Mouse (Mus musculus) embryonic facial prominence, embryonic 12.5 days (tissue): ENCODE results near the gene Adgrf5. TPM values are rescaled to one million over a fixed set of nuclear protein-coding genes. Genes with fewer than 3 reads are reported as not detected.
"Not testable (repeated sequence)": the region's sequence is repeated elsewhere in the genome, so short reads cannot be mapped to it uniquely, and the experiment has no call there.

Experiments
- ATAC-seq: fragments of 200-750 bp; cut with Nextera tagmentation; 2 replicates; pipeline ENCODE4 v1.8.0; 2017; ENCODE audit not compliant: insufficient number of reproducible peaks, insufficient read depth, low FRiP score, low TSS enrichment
- H3K27ac ChIP-seq: fragments of 300-500 bp; sonication (generic); 2 replicates; pipeline ENCODE4 v1.5.1; 2016; ENCODE audit warnings: mild to moderate bottlenecking
- H3K27me3 ChIP-seq: fragments of 300-500 bp; sonication (generic); 2 replicates; pipeline ENCODE4 v1.6.1; 2016; ENCODE audit warnings: mild to moderate bottlenecking, moderate library complexity
- H3K36me3 ChIP-seq: fragments of 300-500 bp; sonication (generic); 2 replicates; pipeline ENCODE4 v1.6.1; 2016; ENCODE audit warnings: mild to moderate bottlenecking
- H3K4me1 ChIP-seq: fragments of 300-500 bp; sonication (generic); 2 replicates; pipeline ENCODE4 v1.6.1; 2016
- H3K4me2 ChIP-seq: fragments of 300-500 bp; sonication (generic); replicated peaks from 2 replicates; pipeline ENCODE4 v1.6.1; 2016; ENCODE audit warnings: mild to moderate bottlenecking, moderate library complexity
- H3K4me3 ChIP-seq: fragments of 300-500 bp; sonication (generic); 2 replicates; pipeline ENCODE4 v1.5.1; 2016; ENCODE audit warnings: mild to moderate bottlenecking
- H3K9ac ChIP-seq: fragments of 300-500 bp; sonication (generic); 2 replicates; pipeline ENCODE4 v1.6.1; 2016; ENCODE audit warnings: mild to moderate bottlenecking, moderate library complexity
- H3K9me3 ChIP-seq: fragments of 300-500 bp; sonication (generic); 2 replicates; pipeline ENCODE4 v1.6.1; 2016; ENCODE audit warnings: mild to moderate bottlenecking, moderate library complexity
- WGBS: fragments of 180-500 bp; shearing (Covaris S2); methylation state at CpG from one replicate; pipeline ENCODE4 v1.1.7; 2016; 5-methylcytosine and 5-hydroxymethylcytosine counted together
- polyA plus RNA-seq: library from polyadenylated mRNA; unstranded; fragments of >200 nt; fragmentation: Nextera tagmentation; extraction: Ambion mirVana; gene quantifications from 2 replicates; pipeline ENCODE4 v1.2.1, GENCODE M21; 2016

Gene Adgrf5
- 9.6 and 10.8 TPM in 2 replicates for polyA plus RNA-seq

DNA sequence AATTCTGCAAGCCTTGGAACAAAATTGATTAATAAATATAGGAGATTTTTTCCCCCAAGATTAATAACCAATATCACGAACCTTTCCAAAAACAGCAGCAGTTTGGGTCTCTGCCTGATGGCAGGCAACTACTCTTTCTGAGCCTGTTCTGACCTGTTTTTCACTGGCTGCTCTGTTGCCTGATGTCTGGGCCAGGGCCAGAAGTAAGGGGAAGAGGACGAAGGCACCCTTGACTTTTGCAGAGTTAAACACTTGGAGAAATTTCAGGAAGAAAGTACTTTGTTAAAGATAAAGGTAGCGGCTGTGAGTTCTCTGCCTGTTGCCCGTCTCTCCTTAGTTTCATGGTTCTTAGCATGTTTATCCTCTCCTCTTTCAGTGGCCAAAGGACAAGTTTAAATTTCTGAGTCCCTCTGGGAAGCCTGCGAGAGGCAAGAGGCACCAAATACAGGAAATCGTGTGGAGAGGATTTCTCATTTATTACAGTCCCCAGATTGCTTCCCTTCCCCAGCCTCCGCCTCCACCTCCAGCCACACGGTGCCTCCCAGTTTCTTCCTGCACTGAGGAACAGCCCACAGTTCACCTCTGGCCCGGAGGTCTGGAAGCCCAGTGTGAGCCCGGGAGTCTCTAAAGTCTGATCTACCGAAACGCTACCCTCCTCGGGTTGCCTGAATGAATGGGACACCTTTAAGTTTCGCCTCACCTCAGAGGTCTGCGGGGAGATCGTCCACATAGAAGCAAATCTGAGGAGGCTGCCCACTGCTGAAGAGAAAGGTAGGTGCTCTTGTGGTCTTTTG lies at the start of gene Adgrf5:
Adgrf5 (plus strand) TSS at position 626 of the 794 bp plus-strand sequence.
- H3K27ac ChIP-seq = no peak within 1 kb of the TSS
- no peaks in the 10 kb centered on the region for H3K36me3 ChIP-seq
- H3K27me3 ChIP-seq = no peaks in the 10 kb centered on the region
- H3K4me3 ChIP-seq = no peak within 1 kb of the TSS
- no peaks in the 10 kb centered on the region for H3K9me3 ChIP-seq
- WGBS = 50% methylated on average over 16 of the region's 16 CpGs
- H3K9ac ChIP-seq = no peak within 1 kb of the TSS
- no peak for ATAC-seq
- H3K4me1 ChIP-seq = peaks cover 11% of the 10 kb centered on the region; the same call in 1 of the 2 replicates
- no peak within 1 kb of the TSS for H3K4me2 ChIP-seq

DNA sequence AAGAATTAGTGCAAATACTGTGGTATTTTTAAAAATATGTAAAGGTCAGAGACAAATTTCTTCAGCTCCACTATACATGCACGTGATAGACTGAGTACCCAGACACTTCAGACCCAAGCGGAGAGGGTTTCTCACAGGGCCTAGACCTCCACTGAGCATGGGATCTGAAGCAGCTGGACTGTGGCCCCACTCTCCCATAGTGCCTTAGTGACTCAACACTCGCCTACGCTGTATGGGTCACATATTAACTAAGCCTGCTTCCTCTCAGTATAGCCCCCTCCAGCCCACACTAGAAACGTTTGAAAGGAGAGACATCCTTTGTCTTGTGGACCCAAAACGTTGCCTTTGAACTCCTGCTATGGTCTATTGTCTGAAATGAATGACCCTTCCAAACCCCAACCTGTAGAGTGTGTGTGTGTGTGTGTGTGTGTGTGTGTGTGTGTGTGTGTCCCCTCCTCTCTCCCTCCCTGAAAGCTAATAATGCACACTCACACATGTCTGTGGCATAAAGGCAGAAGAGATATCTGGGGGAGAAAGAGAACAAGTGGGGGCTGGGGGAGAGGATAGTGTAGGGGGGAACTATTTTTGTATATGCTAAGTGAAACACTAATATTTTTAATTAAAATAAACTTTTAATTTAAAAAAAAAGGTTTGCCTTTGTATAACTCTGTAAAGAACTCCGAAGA lies 34.1 kb upstream of the Adgrf5 start:
- 54% methylated on average over 7 of the region's 7 CpGs for WGBS
- ATAC-seq = no peak
- Histone ChIP-seq H3K27ac (no peak overlapping the region), H3K9ac (no peak overlapping the region), H3K4me1 (peaks cover 6% of the 10 kb centered on the region; the same call in 1 of the 2 replicates), H3K4me2 (peak overlapping the region; percentile 63), H3K4me3 (no peak overlapping the region), H3K36me3 (no peaks in the 10 kb centered on the region), H3K9me3 (0 out of 2 replicates have a peak, but pooled peaks cover 4% of the 10 kb centered on the region), H3K27me3 (no peaks in the 10 kb centered on the region)

DNA sequence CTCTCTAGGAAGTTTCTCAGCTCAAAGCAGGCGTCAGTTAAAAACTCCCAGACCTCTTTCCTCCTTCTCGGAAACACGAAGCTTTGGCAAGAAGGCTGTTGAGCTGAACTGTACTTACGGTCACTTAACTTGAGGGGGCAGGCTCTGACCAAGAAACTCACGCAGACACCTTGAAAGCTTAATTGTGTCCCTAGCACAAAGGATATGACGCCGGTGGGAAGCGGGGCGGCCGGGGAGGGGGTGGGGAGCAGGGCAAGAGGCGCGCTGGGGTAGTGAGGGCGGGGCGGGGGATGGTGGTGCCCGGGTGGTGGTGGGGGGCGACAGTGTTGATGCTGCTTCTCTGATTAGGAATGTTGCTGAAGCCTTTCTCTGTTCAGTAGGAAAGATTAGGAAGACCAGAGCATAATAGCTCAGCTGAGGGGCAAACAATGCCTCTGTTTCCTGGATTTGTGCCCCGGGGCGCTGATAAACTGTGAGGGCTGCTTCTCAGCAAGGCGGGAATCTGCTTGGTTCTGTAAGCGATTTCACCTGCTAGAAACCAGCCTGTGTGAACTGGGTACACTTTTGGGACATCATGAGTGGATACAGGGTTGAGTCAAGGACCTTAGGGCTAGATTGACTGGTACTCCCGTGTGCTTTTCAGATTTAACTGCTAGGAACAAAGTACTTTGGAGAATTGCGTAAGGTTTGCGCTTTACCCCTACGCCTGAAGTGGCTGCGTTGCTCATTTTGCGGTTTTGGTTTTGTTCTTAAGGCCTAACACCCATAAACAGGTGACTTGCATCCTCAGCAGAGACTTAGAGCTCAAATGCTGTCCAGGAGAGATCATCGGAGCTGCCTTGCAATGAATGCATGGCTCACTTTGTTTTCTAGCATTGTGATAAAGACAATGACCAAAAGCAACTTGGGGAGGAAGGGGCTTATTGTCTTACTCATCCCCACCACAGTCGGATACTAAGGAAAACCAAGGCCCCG lies 33.2 kb upstream of the Adgrf5 start:
- no peaks in the 10 kb centered on the region for H3K27me3 ChIP-seq
- WGBS = 12% methylated on average over 29 of the region's 29 CpGs
- ATAC-seq = 0 out of 2 replicates have a peak, but pooled peaks have one; percentile 77
- H3K4me1 ChIP-seq = peaks cover 8% of the 10 kb centered on the region; the same call in 1 of the 2 replicates
- H3K36me3 ChIP-seq = no peaks in the 10 kb centered on the region
- peak overlapping the region; percentile 34 for H3K4me3 ChIP-seq
- peak overlapping the region; percentile 38; the same call in 1 of the 2 replicates for H3K9ac ChIP-seq
- H3K27ac ChIP-seq = peak overlapping the region; percentile 57; the same call in 1 of the 2 replicates
- H3K9me3 ChIP-seq = 0 out of 2 replicates have a peak, but pooled peaks cover 4% of the 10 kb centered on the region
- peak overlapping the region; percentile 63 for H3K4me2 ChIP-seq

GRCm38 (mm10) chr17:43327810-43328209 lies 32.4 kb upstream of the Adgrf5 start:
- ATAC-seq = no peak
- H3K4me2 ChIP-seq = no peak overlapping the region
- H3K27me3 ChIP-seq = no peaks in the 10 kb centered on the region
- peaks cover 16% of the 10 kb centered on the region for H3K4me1 ChIP-seq
- WGBS = 77% methylated on average over 6 of the region's 6 CpGs
- no peak overlapping the region for H3K9ac ChIP-seq
- no peak overlapping the region for H3K4me3 ChIP-seq
- H3K27ac ChIP-seq = no peak overlapping the region
- 0 out of 2 replicates have a peak, but pooled peaks cover 4% of the 10 kb centered on the region for H3K9me3 ChIP-seq
- no peaks in the 10 kb centered on the region for H3K36me3 ChIP-seq

- ATAC-seq = no peak
- Histone ChIP-seq H3K9me3 (no peaks in the 10 kb centered on the region), H3K9ac (no peak overlapping the region), H3K4me3 (no peak overlapping the region), H3K27me3 (no peaks in the 10 kb centered on the region), H3K4me1 (peaks cover 17% of the 10 kb centered on the region), H3K36me3 (no peaks in the 10 kb centered on the region), H3K4me2 (no peak overlapping the region), H3K27ac (no peak overlapping the region)
- WGBS = 85% methylated on average over 4 of the region's 4 CpGs
Measured at GRCm38 (mm10) chr17:43329216-43329615, 31.0 kb upstream of the Adgrf5 start.

GRCm38 (mm10) chr17:43329761-43330183 lies 30.5 kb upstream of the Adgrf5 start:
- Histone ChIP-seq H3K4me3 (no peak overlapping the region), H3K9ac (no peak overlapping the region), H3K27me3 (no peaks in the 10 kb centered on the region), H3K36me3 (no peaks in the 10 kb centered on the region), H3K4me2 (no peak overlapping the region), H3K9me3 (no peaks in the 10 kb centered on the region), H3K4me1 (peaks cover 17% of the 10 kb centered on the region), H3K27ac (no peak overlapping the region)
- 87% methylated on average over 7 of the region's 7 CpGs for WGBS
- no peak for ATAC-seq

- Histone ChIP-seq H3K27ac (no peak overlapping the region), H3K9ac (no peak overlapping the region), H3K36me3 (no peaks in the 10 kb centered on the region), H3K4me1 (peaks cover 11% of the 10 kb centered on the region), H3K9me3 (no peaks in the 10 kb centered on the region), H3K4me3 (no peak overlapping the region), H3K27me3 (no peaks in the 10 kb centered on the region), H3K4me2 (no peak overlapping the region)
- no peak for ATAC-seq
- 52% methylated on average over 5 of the region's 5 CpGs for WGBS
Measured at GRCm38 (mm10) chr17:43332686-43333085, 27.6 kb upstream of the Adgrf5 start.

DNA sequence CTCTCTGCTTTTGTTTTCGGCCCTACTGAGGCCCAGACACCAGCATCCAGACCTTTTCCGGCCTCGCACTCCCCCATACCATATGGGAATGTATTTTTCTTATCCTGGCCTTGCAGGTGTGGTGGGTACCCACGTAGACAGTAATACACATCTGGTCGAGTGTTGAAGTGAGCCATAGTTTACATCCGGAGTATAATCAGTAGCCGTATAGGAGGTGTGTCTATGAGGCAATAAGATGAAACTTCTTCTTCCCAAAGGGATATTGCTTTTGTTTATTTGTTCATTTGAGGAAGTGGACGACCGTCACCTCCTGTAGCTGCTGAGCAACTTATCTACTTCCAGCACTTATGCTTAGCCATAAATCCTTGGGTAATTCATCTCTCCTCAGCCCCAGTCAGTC lies 26.2 kb upstream of the Adgrf5 start:
- Histone ChIP-seq H3K36me3 (no peaks in the 10 kb centered on the region), H3K27ac (no peak overlapping the region), H3K27me3 (no peaks in the 10 kb centered on the region), H3K4me2 (no peak overlapping the region), H3K4me3 (no peak overlapping the region), H3K9me3 (no peaks in the 10 kb centered on the region), H3K4me1 (peaks cover 11% of the 10 kb centered on the region), H3K9ac (no peak overlapping the region)
- ATAC-seq = no peak
- WGBS = 67% methylated on average over 9 of the region's 9 CpGs

- Histone ChIP-seq H3K27ac (no peak overlapping the region), H3K9me3 (no peaks in the 10 kb centered on the region), H3K9ac (no peak overlapping the region), H3K36me3 (no peaks in the 10 kb centered on the region), H3K27me3 (no peaks in the 10 kb centered on the region), H3K4me2 (no peak overlapping the region), H3K4me3 (no peak overlapping the region), H3K4me1 (peaks cover 2% of the 10 kb centered on the region)
- ATAC-seq = no peak
- 82% methylated on average over 2 of the region's 2 CpGs for WGBS
Measured at GRCm38 (mm10) chr17:43337643-43338042, 22.6 kb upstream of the Adgrf5 start.

GRCm38 (mm10) chr17:43338279-43338678 lies 22.0 kb upstream of the Adgrf5 start:
- H3K27ac ChIP-seq = no peak overlapping the region
- H3K27me3 ChIP-seq = no peaks in the 10 kb centered on the region
- H3K4me3 ChIP-seq = no peak overlapping the region
- no peak for ATAC-seq
- no peaks in the 10 kb centered on the region for H3K4me1 ChIP-seq
- no peaks in the 10 kb centered on the region for H3K9me3 ChIP-seq
- WGBS = 75% methylated on average over 3 of the region's 3 CpGs
- H3K4me2 ChIP-seq = no peak overlapping the region
- no peak overlapping the region for H3K9ac ChIP-seq
- no peaks in the 10 kb centered on the region for H3K36me3 ChIP-seq

DNA sequence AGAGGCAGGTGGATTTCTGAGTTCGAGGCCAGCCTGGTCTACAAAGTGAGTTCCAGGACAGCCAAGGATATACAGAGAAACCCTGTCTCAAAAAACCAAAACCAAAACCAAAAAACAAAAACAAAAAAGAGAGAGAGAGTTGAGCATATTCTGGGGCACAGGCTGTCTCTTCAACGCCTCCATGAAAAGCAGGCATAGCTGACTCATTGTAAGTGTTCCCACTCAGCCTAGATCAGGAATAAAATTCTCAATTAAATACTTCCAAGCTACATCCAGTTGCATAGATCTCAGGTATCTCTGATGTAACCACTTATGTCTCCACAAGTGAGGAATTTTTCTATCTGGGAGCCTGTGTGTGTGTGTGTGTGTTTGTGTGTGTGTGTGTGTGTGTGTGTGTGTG lies 13.8 kb upstream of the Adgrf5 start:
- H3K4me1 ChIP-seq, H3K4me3 ChIP-seq, H3K4me2 ChIP-seq, H3K27ac ChIP-seq, H3K9me3 ChIP-seq, H3K9ac ChIP-seq, H3K27me3 ChIP-seq, H3K36me3 ChIP-seq, ATAC-seq: not testable (repeated sequence)
- WGBS = 91% methylated on average over 2 of the region's 2 CpGs
